Mouse (Mus musculus): ENCODE data around the gene Zfp689. TPM values are rescaled to one million over a fixed set of nuclear protein-coding genes. Genes with fewer than 3 reads are reported as not detected.
A peak's percentile ranks its signal among the peaks of the same experiment; 100 is the strongest.
"Not testable (repeated sequence)": the region's sequence is repeated elsewhere in the genome, so short reads cannot be mapped to it uniquely, and the experiment has no call there.

Zfp689 gene
- polyA plus RNA-seq, 1 experiment = 3.7 TPM

DNA sequence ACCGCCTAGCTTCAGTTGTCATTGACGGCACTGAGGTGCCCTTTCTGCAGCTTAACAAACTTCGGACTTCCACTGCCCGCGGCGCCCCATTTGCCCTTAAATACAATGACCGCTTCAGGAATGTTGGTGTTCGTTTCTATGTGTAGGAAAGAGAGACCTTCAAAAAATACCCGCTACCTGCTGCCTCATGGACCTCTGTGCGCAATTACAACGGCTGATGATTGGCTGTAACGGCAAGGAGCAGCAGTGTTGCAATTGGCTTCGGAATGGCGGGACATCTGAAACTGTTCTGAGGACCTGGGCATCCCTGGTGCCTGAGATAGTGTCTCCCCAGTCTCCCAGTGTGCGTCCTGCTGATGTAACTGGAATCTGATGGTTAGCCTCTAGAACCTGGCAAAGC lies 26.7 kb downstream of the Zfp689 start:
- Histone ChIP-seq H3K27me3 (ENCODE audit: control insufficient read depth, insufficient read depth, insufficient read length) (no peaks in the 10 kb centered on the region), H3K79me3 (ENCODE audit: low read depth) (no peaks in the 10 kb centered on the region), H3K79me2 (ENCODE audit: control insufficient read depth, insufficient read depth) (no peaks in the 10 kb centered on the region), H3ac (ENCODE audit: control insufficient read depth, insufficient read length, low read depth) (peak overlapping the region; percentile 55), H3K4me3 (ENCODE audit: insufficient read depth, poor library complexity, severe bottlenecking) (peak overlapping the region; percentile 57), H3K36me3 (ENCODE audit: control insufficient read depth, insufficient read depth) (no peaks in the 10 kb centered on the region)
- no peak for TF ChIP-seq FOSL1 (IDR thresholded peaks at IDR 0.05; ENCODE audit: insufficient read depth, low read length, poor library complexity, severe bottlenecking)
- peak; percentile 4 for TF ChIP-seq CEBPB (IDR thresholded peaks at IDR 0.05; ENCODE audit: low read depth)

DNA sequence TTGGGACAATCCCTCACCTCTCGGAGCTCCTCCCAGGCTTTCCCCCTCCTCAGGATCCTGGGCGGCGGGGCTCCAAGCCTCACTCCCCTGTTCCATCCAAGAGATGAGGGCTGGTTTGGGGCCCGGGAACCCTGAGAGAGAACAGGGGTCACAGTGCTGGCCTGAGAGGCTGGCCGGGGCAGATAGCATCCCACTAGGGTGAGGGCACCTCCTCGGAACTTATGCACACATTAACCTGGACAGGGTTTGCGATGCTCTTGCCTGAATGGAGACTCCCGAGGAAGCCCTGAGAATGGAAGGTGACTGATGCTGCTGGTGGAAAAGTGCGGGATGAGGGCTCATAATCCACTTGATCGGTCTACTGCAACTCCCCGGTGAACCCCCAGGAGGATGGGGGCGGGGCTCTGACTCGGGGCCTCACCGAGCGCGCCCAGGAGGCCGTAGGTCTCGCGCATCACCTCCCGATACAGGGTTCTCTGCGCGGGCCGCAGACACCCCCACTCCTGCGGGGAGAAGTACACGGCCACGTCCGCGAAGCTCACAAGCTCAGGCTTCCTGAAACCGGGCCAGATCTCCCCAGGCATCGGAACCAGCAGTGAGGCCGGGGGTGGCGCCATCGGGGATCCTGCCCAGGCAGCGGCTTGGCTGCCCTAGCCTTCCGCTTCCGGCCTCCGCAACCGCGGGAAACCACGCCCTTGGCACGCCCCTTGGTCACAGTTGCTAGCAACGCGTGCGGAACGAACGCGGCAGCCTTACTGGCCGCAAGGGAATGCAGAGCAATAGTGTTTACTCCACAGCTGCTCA lies 27.4 kb downstream of the Zfp689 start, which contains the start of gene Zfp688:
TSS of gene Zfp688 (minus strand) at position 681 of the 804 bp plus-strand sequence.
- Histone ChIP-seq H3K79me2 (ENCODE audit: control insufficient read depth, insufficient read depth) (no peaks in the 10 kb centered on the region), H3ac (ENCODE audit: control insufficient read depth, insufficient read length, low read depth) (peak within 1 kb of the TSS; percentile 81), H3K36me3 (ENCODE audit: control insufficient read depth, insufficient read depth) (no peaks in the 10 kb centered on the region), H3K4me3 (ENCODE audit: insufficient read depth, poor library complexity, severe bottlenecking) (peak within 1 kb of the TSS; percentile 57), H3K79me3 (ENCODE audit: low read depth) (no peaks in the 10 kb centered on the region), H3K27me3 (ENCODE audit: control insufficient read depth, insufficient read depth, insufficient read length) (no peaks in the 10 kb centered on the region)
- TF ChIP-seq CTCF (IDR thresholded peaks at IDR 0.05; ENCODE audit: control insufficient read depth, insufficient read depth, insufficient read length) (peak; percentile 14), CEBPB (IDR thresholded peaks at IDR 0.05; ENCODE audit: low read depth) (no peak), MYOD1 (IDR thresholded peaks at IDR 0.05; ENCODE audit: control insufficient read depth, insufficient read length, low read depth) (no peak), USF1 (IDR thresholded peaks at IDR 0.05; ENCODE audit: low read depth) (no peak)

GRCm38 (mm10) chr7:127411418-127411817 lies 37.5 kb downstream of the Zfp689 start:
- Histone ChIP-seq H3K27me3 (ENCODE audit: control insufficient read depth, insufficient read depth, insufficient read length) (no peaks in the 10 kb centered on the region), H3K79me3 (ENCODE audit: low read depth) (no peaks in the 10 kb centered on the region), H3K4me3 (ENCODE audit: insufficient read depth, poor library complexity, severe bottlenecking) (no peak overlapping the region), H3ac (ENCODE audit: control insufficient read depth, insufficient read length, low read depth) (no peak overlapping the region), H3K36me3 (ENCODE audit: control insufficient read depth, insufficient read depth) (no peaks in the 10 kb centered on the region), H3K79me2 (ENCODE audit: control insufficient read depth, insufficient read depth) (no peaks in the 10 kb centered on the region)
- TF ChIP-seq USF1 (IDR thresholded peaks at IDR 0.05; ENCODE audit: low read depth) (no peak), CEBPB (IDR thresholded peaks at IDR 0.05; ENCODE audit: low read depth) (no peak), FOSL1 (IDR thresholded peaks at IDR 0.05; ENCODE audit: insufficient read depth, low read length, poor library complexity, severe bottlenecking) (no peak), MYOD1 (IDR thresholded peaks at IDR 0.05; ENCODE audit: control insufficient read depth, insufficient read length, low read depth) (no peak), CTCF (IDR thresholded peaks at IDR 0.05; ENCODE audit: control insufficient read depth, insufficient read depth, insufficient read length) (no peak), MAX (IDR thresholded peaks at IDR 0.05) (no peak), MYOG (IDR thresholded peaks at IDR 0.05; ENCODE audit: control insufficient read depth, extremely low read depth, insufficient read length) (no peak)

- not testable (repeated sequence) for H3K36me3 ChIP-seq (ENCODE audit: control insufficient read depth, insufficient read depth); H3K27me3 ChIP-seq (ENCODE audit: control insufficient read depth, insufficient read depth, insufficient read length); H3K79me2 ChIP-seq (ENCODE audit: control insufficient read depth, insufficient read depth); H3K79me3 ChIP-seq (ENCODE audit: low read depth)
- Histone ChIP-seq H3K4me3 (ENCODE audit: insufficient read depth, poor library complexity, severe bottlenecking) (peak within 1 kb of the TSS; percentile 18), H3ac (ENCODE audit: control insufficient read depth, insufficient read length, low read depth) (peak within 1 kb of the TSS; percentile 59)
- TF ChIP-seq USF1 (IDR thresholded peaks at IDR 0.05; ENCODE audit: low read depth) (peak; percentile 68), MAX (IDR thresholded peaks at IDR 0.05) (peak; percentile 42), CTCF (IDR thresholded peaks at IDR 0.05; ENCODE audit: control insufficient read depth, insufficient read depth, insufficient read length) (peak; percentile 31)
Measured at GRCm38 (mm10) chr7:127406002-127406987, 42.7 kb downstream of the Zfp689 start, which contains the start of gene Zfp764. TSS of gene Zfp764 (minus strand) at chr7:127406822.

DNA sequence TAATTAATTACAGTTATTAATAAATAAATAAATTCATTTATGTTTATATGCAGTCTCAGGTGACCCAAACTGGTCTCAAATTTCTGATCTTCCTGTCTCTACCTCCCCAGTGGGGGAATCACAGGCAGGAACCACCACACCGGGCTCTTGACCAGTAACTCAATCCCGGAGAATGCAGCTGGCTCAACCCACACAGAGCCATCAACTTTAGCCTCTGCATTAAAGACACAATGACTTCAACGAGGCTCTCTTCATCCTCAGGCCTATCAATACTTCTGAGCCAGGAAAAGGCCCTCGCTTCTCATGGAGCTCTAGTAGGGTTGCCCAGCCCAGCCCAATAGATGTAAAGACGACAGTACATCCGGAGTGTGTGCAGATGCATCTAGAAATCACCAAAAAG lies 44.9 kb downstream of the Zfp689 start:
- not testable (repeated sequence) for H3K27me3 ChIP-seq (ENCODE audit: control insufficient read depth, insufficient read depth, insufficient read length); H3ac ChIP-seq (ENCODE audit: control insufficient read depth, insufficient read length, low read depth); H3K4me3 ChIP-seq (ENCODE audit: insufficient read depth, poor library complexity, severe bottlenecking); H3K79me3 ChIP-seq (ENCODE audit: low read depth); H3K36me3 ChIP-seq (ENCODE audit: control insufficient read depth, insufficient read depth); H3K79me2 ChIP-seq (ENCODE audit: control insufficient read depth, insufficient read depth)

DNA sequence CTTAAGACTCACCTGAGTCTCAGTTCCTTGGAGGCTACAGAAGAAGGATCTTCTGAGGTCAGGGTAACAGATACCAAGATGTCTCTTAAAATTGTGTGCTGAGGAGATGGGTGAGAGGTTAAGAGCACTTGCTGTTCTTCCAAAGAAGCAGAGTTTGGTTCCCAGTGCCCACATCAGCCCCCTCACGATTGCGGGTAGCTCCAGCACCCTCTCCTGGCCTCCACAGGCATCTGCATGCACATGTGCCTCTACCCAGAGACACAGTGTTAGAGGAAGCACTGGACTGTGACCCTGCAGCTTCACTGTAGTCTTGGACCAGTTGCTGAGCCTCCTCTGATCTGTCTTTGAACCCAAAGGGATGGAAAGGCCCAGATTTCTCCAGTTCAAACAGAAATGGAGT lies 46.0 kb downstream of the Zfp689 start:
- no peaks in the 10 kb centered on the region for H3K36me3 ChIP-seq (ENCODE audit: control insufficient read depth, insufficient read depth)
- no peak for TF ChIP-seq CEBPB (IDR thresholded peaks at IDR 0.05; ENCODE audit: low read depth)
- TF ChIP-seq MAX (IDR thresholded peaks at IDR 0.05) = no peak
- no peak for TF ChIP-seq USF1 (IDR thresholded peaks at IDR 0.05; ENCODE audit: low read depth)
- no peak for TF ChIP-seq FOSL1 (IDR thresholded peaks at IDR 0.05; ENCODE audit: insufficient read depth, low read length, poor library complexity, severe bottlenecking)
- no peak for TF ChIP-seq MYOG (IDR thresholded peaks at IDR 0.05; ENCODE audit: control insufficient read depth, extremely low read depth, insufficient read length)
- no peak for TF ChIP-seq MYOD1 (IDR thresholded peaks at IDR 0.05; ENCODE audit: control insufficient read depth, insufficient read length, low read depth)
- no peak for TF ChIP-seq CTCF (IDR thresholded peaks at IDR 0.05; ENCODE audit: control insufficient read depth, insufficient read depth, insufficient read length)

More for the DNA sequence above, 46.0 kb downstream of the Zfp689 start:
- no peaks in the 10 kb centered on the region for H3K27me3 ChIP-seq (ENCODE audit: control insufficient read depth, insufficient read depth, insufficient read length)
- no peak overlapping the region for H3ac ChIP-seq (ENCODE audit: control insufficient read depth, insufficient read length, low read depth)
- H3K79me2 ChIP-seq (ENCODE audit: control insufficient read depth, insufficient read depth) = no peaks in the 10 kb centered on the region
- no peaks in the 10 kb centered on the region for H3K79me3 ChIP-seq (ENCODE audit: low read depth)
- no peak overlapping the region for H3K4me3 ChIP-seq (ENCODE audit: insufficient read depth, poor library complexity, severe bottlenecking)

All from C2C12 (cell line).